In the genomic region with DNA sequence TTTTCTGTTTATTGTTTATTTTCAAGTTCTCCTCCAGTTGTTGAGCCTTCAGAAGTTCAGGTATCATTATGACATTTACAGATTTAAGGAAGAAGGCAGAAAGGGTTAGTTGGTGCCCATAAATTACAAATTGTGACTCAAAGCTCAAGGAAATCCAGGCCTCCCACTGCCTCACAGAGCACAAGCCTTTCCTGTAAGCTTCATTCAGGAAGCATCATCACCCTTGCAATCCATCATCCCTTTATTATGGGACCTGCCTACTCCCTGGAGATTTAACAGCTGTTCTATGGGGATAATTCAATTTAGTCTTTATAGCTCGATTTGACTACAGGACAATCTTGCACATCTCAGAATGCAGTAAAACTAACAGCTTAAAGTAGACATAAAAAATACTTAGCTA, we compare ENCODE assay signal across 23 mouse cellular contexts.
DNase-seq lines count a peak whose midpoint lies in the region; ATAC-seq lines count a peak whose summit lies in the region.
"Had no signal": no experiment of that assay in that cellular context is flagged by ENCODE, and none has a peak within 500 bp of the region (broad histone marks: within the 10 kb centered on the region; RNA-seq: fewer than 3 reads in every experiment).

No protein-coding gene starts in this region.

- no peaks in the 10 kb centered on the region for H3K9me3 ChIP-seq in kidney, embryonic 15.5 days (replicated peaks)
- H3K9me3 ChIP-seq in neural tube, embryonic 14.5 days (ENCODE audit: control insufficient read depth, low read length), result no peaks in the 10 kb centered on the region
- no peaks in the 10 kb centered on the region for H3K9me3 ChIP-seq in neural tube, embryonic 15.5 days (replicated peaks)
- H3K9me3 ChIP-seq: embryonic facial prominence, embryonic 12.5 days; embryonic facial prominence, embryonic 15.5 days; hindbrain, embryonic 12.5 days; hindbrain, embryonic 15.5 days had no signal

- H3K4me2 ChIP-seq in kidney, embryonic 15.5 days, result no peak overlapping the region
- no peak overlapping the region for H3K4me2 ChIP-seq in neural tube, embryonic 14.5 days (ENCODE audit: low read depth, low read length)
- no peak overlapping the region for H3K4me2 ChIP-seq in neural tube, embryonic 15.5 days
- H3K4me2 ChIP-seq: embryonic facial prominence, embryonic 12.5 days; embryonic facial prominence, embryonic 15.5 days; heart, embryonic 11.5 days; hindbrain, embryonic 12.5 days; hindbrain, embryonic 15.5 days had no signal

- H3K27me3 ChIP-seq in kidney, embryonic 15.5 days, result no peaks in the 10 kb centered on the region
- H3K27me3 ChIP-seq in neural tube, embryonic 14.5 days (ENCODE audit: control insufficient read depth, insufficient read depth, low read length), result no peaks in the 10 kb centered on the region
- H3K27me3 ChIP-seq in neural tube, embryonic 15.5 days (replicated peaks), result no peaks in the 10 kb centered on the region
- H3K27me3 ChIP-seq: embryonic facial prominence, embryonic 12.5 days; embryonic facial prominence, embryonic 15.5 days; hindbrain, embryonic 12.5 days; hindbrain, embryonic 15.5 days had no signal

- no peak overlapping the region for H3K9ac ChIP-seq in kidney, embryonic 15.5 days
- H3K9ac ChIP-seq in neural tube, embryonic 14.5 days (replicated peaks; ENCODE audit: low read depth, low read length), result no peak overlapping the region
- H3K9ac ChIP-seq in neural tube, embryonic 15.5 days (replicated peaks), result no peak overlapping the region
- H3K9ac ChIP-seq: embryonic facial prominence, embryonic 12.5 days; embryonic facial prominence, embryonic 15.5 days; forebrain, postnatal 0 days; hindbrain, embryonic 12.5 days; hindbrain, embryonic 15.5 days had no signal

- peak; percentile 60; the same call in 1 of the 2 replicates for ATAC-seq in kidney, embryonic 15.5 days (replicated peaks; ENCODE audit: low FRiP score)
- ATAC-seq in neural tube, embryonic 14.5 days (ENCODE audit: low read depth), result peak; percentile 70
- no peak for ATAC-seq in neural tube, embryonic 15.5 days (ENCODE audit: low FRiP score)
- ATAC-seq: activated CD4-positive, CD25-positive, alpha-beta regulatory T cell, adult 4 months; forebrain, embryonic 14.5 days; forebrain, postnatal 0 days had no signal

- DNase-seq in embryo, embryonic 10.5 days (ENCODE audit: low spot score), result peak; percentile 7
- no peak for DNase-seq in embryo, embryonic 10 days (ENCODE audit: low spot score)
- DNase-seq in kidney, postnatal 14 days, result no peak
- DNase-seq: adrenal gland, adult 8-10 months; adrenal gland, postnatal 25 days; cerebellum, adult 11-12 months; cerebellum, adult 8-10 months; cerebellum, postnatal 10 days; cerebellum, postnatal 36 days; forebrain, postnatal 0 days; gastrocnemius, adult 2 months; gastrocnemius, postnatal 14 days; heart, adult 11 months had no signal

- no peaks in the 10 kb centered on the region for H3K36me3 ChIP-seq in kidney, embryonic 15.5 days
- H3K36me3 ChIP-seq in neural tube, embryonic 14.5 days (ENCODE audit: control insufficient read depth, insufficient read depth, low read length), result no peaks in the 10 kb centered on the region
- no peaks in the 10 kb centered on the region for H3K36me3 ChIP-seq in neural tube, embryonic 15.5 days
- H3K36me3 ChIP-seq: embryonic facial prominence, embryonic 12.5 days; embryonic facial prominence, embryonic 15.5 days; hindbrain, embryonic 12.5 days; hindbrain, embryonic 15.5 days had no signal

- H3K4me1 ChIP-seq in kidney, embryonic 15.5 days, result no peaks in the 10 kb centered on the region
- H3K4me1 ChIP-seq in neural tube, embryonic 14.5 days (ENCODE audit: control insufficient read depth, insufficient read depth, low read length), result no peaks in the 10 kb centered on the region
- H3K4me1 ChIP-seq in neural tube, embryonic 15.5 days, result no peaks in the 10 kb centered on the region
- H3K4me1 ChIP-seq: embryonic facial prominence, embryonic 12.5 days; embryonic facial prominence, embryonic 15.5 days; hindbrain, embryonic 12.5 days; hindbrain, embryonic 15.5 days had no signal

- WGBS in kidney, embryonic 15.5 days, result 31% methylated on average over 1 of the region's 1 CpGs
- whole genome bisulfite sequencing in neural tube, embryonic 14.5 days, result 2% methylated on average over 1 of the region's 1 CpGs
- WGBS in neural tube, embryonic 15.5 days, result 2% methylated on average over 1 of the region's 1 CpGs

- H3K27ac ChIP-seq in kidney, embryonic 15.5 days, result no peak overlapping the region
- no peak overlapping the region for H3K27ac ChIP-seq in neural tube, embryonic 14.5 days (ENCODE audit: low read depth, low read length)
- no peak overlapping the region for H3K27ac ChIP-seq in neural tube, embryonic 15.5 days (replicated peaks)
- H3K27ac ChIP-seq: embryonic facial prominence, embryonic 12.5 days; embryonic facial prominence, embryonic 15.5 days; gastrocnemius, adult 2 months; hindbrain, embryonic 12.5 days; hindbrain, embryonic 15.5 days had no signal

- no peak overlapping the region for H3K4me3 ChIP-seq in kidney, embryonic 15.5 days (replicated peaks)
- no peak overlapping the region for H3K4me3 ChIP-seq in neural tube, embryonic 14.5 days (ENCODE audit: low read depth, low read length)
- no peak overlapping the region for H3K4me3 ChIP-seq in neural tube, embryonic 15.5 days (replicated peaks)
- H3K4me3 ChIP-seq: embryonic facial prominence, embryonic 12.5 days; embryonic facial prominence, embryonic 15.5 days; gastrocnemius, adult 2 months; hindbrain, embryonic 12.5 days; hindbrain, embryonic 15.5 days had no signal
